Mouse (Mus musculus): Measurements from ENCODE around the gene Ccdc82.

GRCm38 (mm10) chr9:13248104-13248503 is 1.3 kb downstream of the Ccdc82 start:
- TF ChIP-seq TAL1 (IDR thresholded peaks at IDR 0.05; ENCODE audit: low read length) (no peak), GATA1 (IDR thresholded peaks at IDR 0.05; ENCODE audit: low read length) (no peak)

All from erythroblast, embryonic 14.5 days (primary cell).